Mouse (Mus musculus) forebrain, postnatal 0 days (tissue): ENCODE data around the gene Mettl16. TPM values are rescaled to one million over a fixed set of nuclear protein-coding genes. Genes with fewer than 3 reads are reported as not detected.

Experiments used
- ATAC-seq: fragments of 200-750 bp; cut with Nextera tagmentation; 2 replicates; pipeline ENCODE4 v1.8.0; 2017; ENCODE audit warnings: mild to moderate bottlenecking, moderate library complexity
- DNase-seq: peaks from one replicate; pipeline ENCODE4 v3.0.0-alpha.2; 2015
- H3K27ac ChIP-seq: fragments of 300-500 bp; sonication (generic); 2 replicates; pipeline ENCODE4 v1.5.1; 2014; ENCODE audit warnings: low read depth, mild to moderate bottlenecking, antibody characterized with exemption, low read length, moderate library complexity, mixed read lengths
- H3K27me3 ChIP-seq: fragments of 300-500 bp; sonication (generic); 2 replicates; pipeline ENCODE4 v1.6.1; 2014; ENCODE audit warnings: mild to moderate bottlenecking, low read length, mixed read lengths; ENCODE audit not compliant: insufficient read depth
- H3K36me3 ChIP-seq: fragments of 300-500 bp; sonication (generic); 2 replicates; pipeline ENCODE4 v1.6.1; 2014; ENCODE audit warnings: mild to moderate bottlenecking, moderate library complexity; ENCODE audit not compliant: insufficient read depth
- H3K4me1 ChIP-seq: fragments of 300-500 bp; sonication (generic); 2 replicates; pipeline ENCODE4 v1.6.1; 2014; ENCODE audit warnings: antibody characterized with exemption; ENCODE audit not compliant: insufficient read depth
- H3K4me2 ChIP-seq: fragments of 300-500 bp; sonication (generic); 2 replicates; pipeline ENCODE4 v1.6.1; 2014; ENCODE audit warnings: low read depth, mild to moderate bottlenecking, moderate library complexity
- H3K4me3 ChIP-seq: fragments of 300-500 bp; sonication (generic); 2 replicates; pipeline ENCODE4 v1.5.1; 2014; ENCODE audit warnings: low read depth, low read length, mixed read lengths
- H3K9ac ChIP-seq: fragments of 300-500 bp; sonication (generic); 2 replicates; pipeline ENCODE4 v1.6.1; 2014; ENCODE audit warnings: mild to moderate bottlenecking
- H3K9me3 ChIP-seq: fragments of 300-500 bp; sonication (generic); 2 replicates; pipeline ENCODE4 v1.6.1; 2016; ENCODE audit warnings: low read length
- CTCF ChIP-seq: sonication (generic); IDR thresholded peaks from 2 replicates; pipeline ENCODE4 v1.5.1; 2016; ENCODE audit warnings: antibody characterized with exemption, control low read depth, low read depth
- WGBS: fragments of 180-500 bp; shearing (Covaris S2); extraction: QIAGEN DNeasy Blood & Tissue Kit; methylation state at CpG from one replicate; pipeline ENCODE4 v1.1.7; 2014; 5-methylcytosine and 5-hydroxymethylcytosine counted together
- polyA plus RNA-seq: library from polyadenylated mRNA; unstranded; fragments of >200 nt; fragmentation: Nextera tagmentation; extraction: Ambion mirVana; gene quantifications from 2 replicates; pipeline ENCODE4 v1.2.1, GENCODE M21; 2015
- total RNA-seq: library from RNA; depleted of rRNA; stranded (reverse); fragments of >200 nt; gene quantifications from 2 replicates; pipeline ENCODE4 v1.2.3, GENCODE M21; 2014

Gene Mettl16
- total and polyA plus RNA-seq, 2 experiments from 2014 or later = 18.7 to 22.0 TPM

DNA sequence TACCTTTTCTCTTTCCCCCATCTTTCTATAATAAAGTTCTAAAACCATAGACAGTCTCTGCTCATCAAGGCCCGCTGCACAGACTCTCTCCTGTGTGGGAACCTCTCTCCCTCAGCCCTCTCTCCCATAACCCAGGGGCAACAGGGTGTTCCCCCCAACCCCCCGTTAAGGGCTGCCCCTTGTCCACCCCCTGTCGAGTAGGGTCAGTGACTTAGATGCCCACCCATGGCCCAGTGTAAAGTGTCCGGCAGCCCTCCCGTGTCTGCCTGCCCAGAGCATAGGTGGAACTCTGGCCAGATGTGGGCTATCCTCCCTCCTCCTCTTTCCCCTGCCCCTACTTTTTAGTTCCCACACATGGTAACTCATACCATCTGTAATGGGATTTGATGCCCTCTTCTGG lies 40.9 kb downstream of the Mettl16 start:
- Histone ChIP-seq H3K9ac (no peak overlapping the region), H3K27ac (no peak overlapping the region), H3K9me3 (no peaks in the 10 kb centered on the region), H3K4me3 (no peak overlapping the region), H3K36me3 (peaks cover 19% of the 10 kb centered on the region), H3K4me1 (no peaks in the 10 kb centered on the region), H3K4me2 (no peak overlapping the region), H3K27me3 (no peaks in the 10 kb centered on the region)
- WGBS = 93% methylated on average over 5 of the region's 5 CpGs
- no peak for TF ChIP-seq CTCF
- ATAC-seq = no peak
- no peak for DNase-seq

DNA sequence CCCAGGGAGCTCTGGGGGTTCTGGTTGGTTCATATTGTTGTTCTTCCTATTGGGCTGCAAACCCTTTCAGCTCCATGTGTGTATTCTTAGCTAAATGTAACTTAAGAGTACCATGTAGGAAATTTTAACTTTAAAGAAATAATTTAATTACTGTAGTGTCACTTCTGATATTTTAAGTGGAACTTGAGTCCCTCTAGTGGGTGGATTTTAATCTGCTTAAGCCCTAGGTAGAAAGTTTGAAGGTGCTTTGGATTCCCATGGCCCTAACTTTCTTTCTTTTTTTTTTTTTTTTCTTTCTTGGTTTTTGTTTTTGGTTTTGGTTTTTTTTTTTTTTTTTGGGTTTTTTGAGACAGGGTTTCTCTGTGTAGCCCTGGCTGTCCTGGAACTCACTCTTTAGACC lies 45.2 kb downstream of the Mettl16 start:
- H3K36me3 ChIP-seq = peaks cover 31% of the 10 kb centered on the region
- no peak overlapping the region for H3K4me3 ChIP-seq
- no peak overlapping the region for H3K4me2 ChIP-seq
- H3K9ac ChIP-seq = no peak overlapping the region
- no peak for ATAC-seq
- no peaks in the 10 kb centered on the region for H3K4me1 ChIP-seq
- peak; percentile 41 for TF ChIP-seq CTCF
- H3K9me3 ChIP-seq = no peaks in the 10 kb centered on the region
- DNase-seq = peak; percentile 26
- H3K27me3 ChIP-seq = no peaks in the 10 kb centered on the region
- no peak overlapping the region for H3K27ac ChIP-seq

DNA sequence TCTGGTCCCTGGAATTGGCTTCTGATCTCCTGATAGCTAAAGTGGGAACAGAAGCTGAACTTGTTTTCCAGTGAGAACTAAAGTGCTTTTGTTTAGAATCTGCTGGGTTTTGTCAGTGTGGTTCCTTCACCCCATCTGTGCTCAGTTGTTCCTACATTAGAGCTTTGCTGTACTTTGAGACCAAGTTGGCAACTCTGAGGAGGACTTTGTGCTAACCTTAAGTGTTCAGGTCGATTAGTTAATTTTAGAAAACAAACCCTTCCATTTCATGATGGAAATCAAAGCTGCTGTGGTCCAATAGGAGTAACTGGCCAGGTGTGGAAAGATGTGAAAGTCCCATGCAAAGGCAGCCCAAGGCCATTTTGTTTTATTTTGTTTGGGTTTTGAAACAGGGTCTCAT lies 50.3 kb downstream of the Mettl16 start:
- Histone ChIP-seq H3K4me3 (no peak overlapping the region), H3K27ac (no peak overlapping the region), H3K4me1 (no peaks in the 10 kb centered on the region), H3K36me3 (peaks cover 31% of the 10 kb centered on the region), H3K9me3 (no peaks in the 10 kb centered on the region), H3K4me2 (no peak overlapping the region), H3K27me3 (no peaks in the 10 kb centered on the region), H3K9ac (no peak overlapping the region)
- DNase-seq (no peak), ATAC-seq (no peak)
- WGBS = 73% methylated on average over 1 of the region's 1 CpGs
- TF ChIP-seq CTCF = no peak

- no peak overlapping the region for H3K4me3 ChIP-seq
- H3K9me3 ChIP-seq = no peaks in the 10 kb centered on the region
- peak; percentile 49 for DNase-seq
- H3K4me1 ChIP-seq = no peaks in the 10 kb centered on the region
- no peak for ATAC-seq
- no peaks in the 10 kb centered on the region for H3K27me3 ChIP-seq
- H3K36me3 ChIP-seq = peaks cover 31% of the 10 kb centered on the region
- WGBS = 21% methylated on average over 1 of the region's 1 CpGs
- peak; percentile 55 for TF ChIP-seq CTCF
- H3K9ac ChIP-seq = no peak overlapping the region
- no peak overlapping the region for H3K27ac ChIP-seq
- H3K4me2 ChIP-seq = no peak overlapping the region
These were observed 50.8 kb downstream of the Mettl16 start for GRCm38 (mm10) chr11:74821463-74821862.

DNA sequence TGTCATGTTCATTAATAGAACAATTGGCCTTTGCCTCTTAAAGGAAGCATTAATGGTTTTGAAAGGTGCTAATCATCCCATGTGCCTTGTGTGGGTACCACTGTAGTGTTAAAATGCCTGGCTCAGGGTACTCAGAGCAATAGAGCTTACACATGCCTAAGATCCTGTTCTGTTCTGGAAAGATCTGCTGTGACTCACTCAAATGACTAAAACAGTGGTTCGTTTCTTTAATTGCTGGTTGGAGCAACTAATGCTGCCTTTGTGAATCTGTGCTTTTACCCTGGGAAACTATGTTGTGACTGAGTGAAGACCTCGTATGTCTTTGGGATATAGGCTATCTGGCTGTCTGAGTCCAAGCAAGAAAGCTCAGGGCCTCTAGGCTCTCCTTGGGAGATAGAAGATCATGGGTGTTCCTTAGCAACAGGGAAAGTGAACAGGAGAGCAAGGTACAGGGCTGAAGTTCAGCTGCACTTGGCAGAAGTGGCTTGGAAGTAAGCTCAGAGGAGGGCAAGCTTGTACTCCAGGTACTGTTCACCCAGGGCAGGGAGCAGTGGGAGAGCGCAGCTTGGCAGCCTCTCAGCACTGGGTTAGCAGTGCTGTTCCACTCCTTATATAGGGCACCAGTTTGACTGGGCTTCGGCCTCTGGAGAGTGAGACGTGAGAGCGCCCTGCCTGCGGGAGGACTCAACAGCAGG lies 52.3 kb downstream of the Mettl16 start:
- no peak for DNase-seq
- no peak overlapping the region for H3K27ac ChIP-seq
- no peaks in the 10 kb centered on the region for H3K27me3 ChIP-seq
- no peak overlapping the region for H3K9ac ChIP-seq
- no peak overlapping the region for H3K4me2 ChIP-seq
- TF ChIP-seq CTCF = no peak
- ATAC-seq = no peak
- H3K4me1 ChIP-seq = no peaks in the 10 kb centered on the region
- peaks cover 16% of the 10 kb centered on the region for H3K36me3 ChIP-seq
- H3K4me3 ChIP-seq = no peak overlapping the region
- H3K9me3 ChIP-seq = no peaks in the 10 kb centered on the region
- 85% methylated on average over 7 of the region's 7 CpGs for WGBS

- TF ChIP-seq CTCF = no peak
- H3K27me3 ChIP-seq = no peaks in the 10 kb centered on the region
- H3K4me3 ChIP-seq = no peak overlapping the region
- no peak for ATAC-seq
- no peak overlapping the region for H3K27ac ChIP-seq
- H3K9me3 ChIP-seq = no peaks in the 10 kb centered on the region
- H3K36me3 ChIP-seq = no peaks in the 10 kb centered on the region
- WGBS = 76% methylated on average over 7 of the region's 7 CpGs
- peaks cover 6% of the 10 kb centered on the region; the same call in 1 of the 2 replicates for H3K4me1 ChIP-seq
- DNase-seq = no peak
- no peak overlapping the region for H3K4me2 ChIP-seq
- no peak overlapping the region for H3K9ac ChIP-seq
These were observed 55.5 kb downstream of the Mettl16 start for GRCm38 (mm10) chr11:74826151-74826550.

- H3K4me3 ChIP-seq = no peak overlapping the region
- DNase-seq (no peak), ATAC-seq (no peak)
- H3K9ac ChIP-seq = no peak overlapping the region
- H3K36me3 ChIP-seq = no peaks in the 10 kb centered on the region
- no peak overlapping the region for H3K27ac ChIP-seq
- no peaks in the 10 kb centered on the region for H3K9me3 ChIP-seq
- 92% methylated on average over 5 of the region's 5 CpGs for WGBS
- H3K4me1 ChIP-seq = peaks cover 6% of the 10 kb centered on the region; the same call in 1 of the 2 replicates
- H3K4me2 ChIP-seq = no peak overlapping the region
- no peak for TF ChIP-seq CTCF
- no peaks in the 10 kb centered on the region for H3K27me3 ChIP-seq
These were observed 56.1 kb downstream of the Mettl16 start for GRCm38 (mm10) chr11:74826702-74827101.
